Mouse (Mus musculus) MEL (cell line): ENCODE measurements around the gene Fev. TPM values are rescaled to one million over a fixed set of nuclear protein-coding genes. Genes with fewer than 3 reads are reported as not detected.

Experiments used
- DNase-seq: peaks from one replicate; pipeline ENCODE4 v3.0.0; 2011; ENCODE audit warnings: low read depth, low spot score
- H3K27ac ChIP-seq: 2 replicates; pipeline ENCODE4 v1.5.1; 2012; ENCODE audit warnings: low read depth, mild to moderate bottlenecking, control low read depth, low read length, moderate library complexity; ENCODE audit not compliant: control insufficient read depth
- H3K27me3 ChIP-seq, 2 experiments: fragments of 150-350 bp in 1 of 2; sonication (generic) in 1 of 2; 2 replicates each; pipeline ENCODE4 v1.6.1; 2012; ENCODE audit warnings: low read length in 2 of 2, mild to moderate bottlenecking in 2 of 2, improper control_type of control experiment in 1 of 2, moderate library complexity in 1 of 2; ENCODE audit not compliant: insufficient read depth in 2 of 2, control insufficient read depth in 1 of 2
- H3K36me3 ChIP-seq, 2 experiments: 2 replicates each; pipeline ENCODE4 v1.6.1; 2012 to 2014; ENCODE audit warnings: low read length in 2 of 2, improper control_type of control experiment in 1 of 2, inconsistent platforms in 1 of 2, mild to moderate bottlenecking in 1 of 2; ENCODE audit not compliant: insufficient read depth in 2 of 2, control insufficient read depth in 1 of 2
- H3K4me1 ChIP-seq, 2 experiments: fragments of 150-350 bp in 1 of 2; sonication (generic) in 1 of 2; 2 replicates each; pipeline ENCODE4 v1.6.1; 2012; ENCODE audit warnings: low read length in 2 of 2, improper control_type of control experiment in 1 of 2, mild to moderate bottlenecking in 1 of 2; ENCODE audit not compliant: insufficient read depth in 2 of 2, control insufficient read depth in 1 of 2
- H3K4me3 ChIP-seq, 2 experiments: fragments of 150-350 bp in 1 of 2; sonication (generic) in 1 of 2; 2 replicates each; pipeline ENCODE4 v1.5.1; 2012; ENCODE audit warnings: low read depth in 2 of 2, low read length in 2 of 2, mild to moderate bottlenecking in 2 of 2, moderate library complexity in 2 of 2, control low read depth in 1 of 2, improper control_type of control experiment in 1 of 2; ENCODE audit not compliant: control insufficient read depth in 1 of 2, insufficient read depth in 1 of 2
- H3K79me2 ChIP-seq: 2 replicates; pipeline ENCODE4 v1.6.1; 2012; ENCODE audit warnings: mild to moderate bottlenecking, low read length, moderate library complexity; ENCODE audit not compliant: control insufficient read depth, poor library complexity, insufficient read depth
- H3K9ac ChIP-seq: 2 replicates; pipeline ENCODE4 v1.6.1; 2012; ENCODE audit warnings: low read depth, mild to moderate bottlenecking, control low read depth, low read length, moderate library complexity; ENCODE audit not compliant: control insufficient read depth, poor library complexity, severe bottlenecking
- H3K9me3 ChIP-seq: fragments of 150-350 bp; sonication (generic); replicated peaks from 2 replicates; pipeline ENCODE4 v1.6.1; 2012; ENCODE audit warnings: mild to moderate bottlenecking, low read length, improper control_type of control experiment, moderate library complexity; ENCODE audit not compliant: insufficient read depth
- BHLHE40 ChIP-seq: IDR thresholded peaks from 2 replicates; pipeline ENCODE4 v1.6.1; 2012; ENCODE audit warnings: low read depth, mild to moderate bottlenecking, inconsistent platforms, low read length, improper control_type of control experiment, borderline replicate concordance
- CHD1 ChIP-seq: IDR thresholded peaks from 2 replicates; pipeline ENCODE4 v1.6.1; 2012; ENCODE audit warnings: low read depth, mild to moderate bottlenecking, inconsistent platforms, low read length, improper control_type of control experiment
- E2F4 ChIP-seq: IDR thresholded peaks from 2 replicates; pipeline ENCODE4 v1.6.1; 2011; ENCODE audit warnings: low read depth, low read length, improper control_type of control experiment, borderline replicate concordance
- ETS1 ChIP-seq: IDR thresholded peaks from 2 replicates; pipeline ENCODE4 v1.6.1; 2012; ENCODE audit warnings: low read depth, mild to moderate bottlenecking, inconsistent platforms, low read length, improper control_type of control experiment, moderate library complexity
- GABPA ChIP-seq: IDR thresholded peaks from 2 replicates; pipeline ENCODE4 v1.6.1; 2012; ENCODE audit warnings: low read depth, mild to moderate bottlenecking, inconsistent platforms, low read length, improper control_type of control experiment, moderate library complexity
- GATA1 ChIP-seq: IDR thresholded peaks from 2 replicates; pipeline ENCODE4 v1.6.1; 2011; ENCODE audit warnings: low read depth, low read length, improper control_type of control experiment
- KAT2A ChIP-seq: conservative IDR thresholded peaks from 2 replicates; pipeline ENCODE4 v1.6.1; 2012; ENCODE audit warnings: low read depth, low read length, improper control_type of control experiment, inconsistent platforms
- MAFK ChIP-seq: IDR thresholded peaks from 2 replicates; pipeline ENCODE4 v1.6.1; 2011; ENCODE audit warnings: low read depth, mild to moderate bottlenecking, low read length, improper control_type of control experiment, borderline replicate concordance
- MAZ ChIP-seq: IDR thresholded peaks from 2 replicates; pipeline ENCODE4 v1.6.1; 2012; ENCODE audit warnings: low read depth, mild to moderate bottlenecking, inconsistent platforms, low read length, improper control_type of control experiment
- MXI1 ChIP-seq: IDR thresholded peaks from 2 replicates; pipeline ENCODE4 v1.6.1; 2011; ENCODE audit warnings: mild to moderate bottlenecking, low read depth, low read length, improper control_type of control experiment
- MYB ChIP-seq: IDR thresholded peaks from 2 replicates; pipeline ENCODE4 v1.6.1; 2011; ENCODE audit warnings: mild to moderate bottlenecking, low read depth, low read length, improper control_type of control experiment
- MYC ChIP-seq: IDR thresholded peaks from 2 replicates; pipeline ENCODE4 v1.6.1; 2011; ENCODE audit warnings: low read depth, mild to moderate bottlenecking, low read length, improper control_type of control experiment, moderate library complexity
- NRF1 ChIP-seq: IDR thresholded peaks from 2 replicates; pipeline ENCODE4 v1.6.1; 2014; ENCODE audit warnings: low read depth, mild to moderate bottlenecking, inconsistent platforms, low read length, improper control_type of control experiment, moderate library complexity; ENCODE audit not compliant: poor library complexity, insufficient read depth, severe bottlenecking
- POLR2A ChIP-seq, 2 experiments: IDR thresholded peaks; 2 replicates each; pipeline ENCODE4 v1.6.1; 2011 to 2012; ENCODE audit warnings: low read length in 2 of 2, mild to moderate bottlenecking in 2 of 2, control low read depth in 1 of 2, improper control_type of control experiment in 1 of 2, low read depth in 1 of 2, moderate library complexity in 1 of 2; ENCODE audit not compliant: control insufficient read depth in 1 of 2, insufficient read depth in 1 of 2, poor library complexity in 1 of 2
- POLR2AphosphoS2 ChIP-seq: IDR thresholded peaks from 2 replicates; pipeline ENCODE4 v1.6.1; 2011; ENCODE audit warnings: low read length, improper control_type of control experiment
- RAD21 ChIP-seq: IDR thresholded peaks from 2 replicates; pipeline ENCODE4 v1.6.1; 2011; ENCODE audit warnings: mild to moderate bottlenecking, low read depth, low read length, improper control_type of control experiment
- SMC3 ChIP-seq: IDR thresholded peaks from 2 replicates; pipeline ENCODE4 v1.6.1; 2011; ENCODE audit warnings: low read depth, low read length, improper control_type of control experiment
- TBP ChIP-seq: IDR thresholded peaks from 2 replicates; pipeline ENCODE4 v1.8.0; 2011; ENCODE audit warnings: low read depth, low read length, improper control_type of control experiment
- TCF12 ChIP-seq: IDR thresholded peaks from 2 replicates; pipeline ENCODE4 v1.6.1; 2014; ENCODE audit warnings: low read depth, mild to moderate bottlenecking, inconsistent platforms, low read length, improper control_type of control experiment, moderate library complexity
- USF1 ChIP-seq: IDR thresholded peaks from 2 replicates; pipeline ENCODE4 v1.6.1; 2014; ENCODE audit warnings: low read depth, mild to moderate bottlenecking, inconsistent platforms, low read length, improper control_type of control experiment, moderate library complexity
- ZC3H11A ChIP-seq: IDR thresholded peaks from 2 replicates; pipeline ENCODE4 v1.6.1; 2012; ENCODE audit warnings: low read depth, mild to moderate bottlenecking, inconsistent platforms, low read length, improper control_type of control experiment
- ZKSCAN1 ChIP-seq: IDR thresholded peaks from 2 replicates; pipeline ENCODE4 v1.6.1; 2012; ENCODE audit warnings: low read depth, mild to moderate bottlenecking, inconsistent platforms, low read length, improper control_type of control experiment, moderate library complexity
- ZMIZ1 ChIP-seq: IDR thresholded peaks from 2 replicates; pipeline ENCODE4 v1.6.1; 2012; ENCODE audit warnings: low read depth, mild to moderate bottlenecking, inconsistent platforms, low read length, improper control_type of control experiment, moderate library complexity
- polyA plus RNA-seq, 2 experiments: library from polyadenylated mRNA; stranded (reverse) in 1 of 2; unstranded in 1 of 2; fragments of >175 nt in 1 of 2; fragments of >200 nt in 1 of 2; gene quantifications; 2 replicates each; pipeline versions ENCODE4 v1.2.1 to v1.2.4; 2012; ENCODE audit warnings: low replicate concordance in 2 of 2, low read depth in 1 of 2; ENCODE audit not compliant: insufficient read length in 2 of 2, insufficient read depth in 1 of 2, missing spikeins in 1 of 2
- total RNA-seq: library from RNA; depleted of rRNA; stranded (reverse); fragments of 300-350 nt; gene quantifications from 2 replicates; pipeline ENCODE4 v1.2.3, GENCODE M21; 2012

Gene Fev
- total and polyA plus RNA-seq, 3 experiments: not detected

DNA sequence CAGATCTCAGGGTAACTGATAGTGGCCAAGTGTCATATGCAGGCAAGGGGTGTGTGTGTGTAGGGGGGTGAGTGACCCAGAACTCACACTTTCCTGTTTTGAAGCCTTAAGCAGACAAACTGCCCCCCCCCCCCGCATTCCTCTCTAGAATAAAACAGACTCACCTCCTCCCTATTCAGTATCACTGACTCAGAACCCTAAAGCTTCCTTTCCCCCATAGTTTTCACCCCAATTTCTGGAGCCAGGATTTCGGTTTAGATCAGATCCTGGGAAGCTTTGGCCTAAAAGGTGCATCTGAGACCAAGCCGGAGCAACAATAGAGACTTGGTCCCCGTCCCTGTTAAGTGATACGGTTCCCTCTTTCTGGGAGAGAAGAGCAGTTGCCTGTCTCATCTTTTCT lies 1.8 kb downstream of the Fev start:
- Histone ChIP-seq H3K27me3 (peaks cover 0 to 2% of the 10 kb centered on the region in 2 experiments; a peak in 1 of 4 replicates), H3K4me1 (no peaks in the 10 kb centered on the region), H3K36me3 (no peaks in the 10 kb centered on the region), H3K79me2 (no peaks in the 10 kb centered on the region)
- no peak for DNase-seq
- TF ChIP-seq MAFK: no peak
- TF ChIP-seq TCF12: no peak
- TF ChIP-seq E2F4: no peak
- no peak for TF ChIP-seq GATA1
- no peak for TF ChIP-seq MYB
- TF ChIP-seq RAD21: no peak
- no peak for TF ChIP-seq SMC3
- TF ChIP-seq MYC: no peak
- no peak for TF ChIP-seq NRF1
- TF ChIP-seq KAT2A: no peak
- no peak for TF ChIP-seq POLR2AphosphoS2
- TF ChIP-seq ZMIZ1: no peak
- TF ChIP-seq, all 39 proteins: peak for 0
- H3K9ac ChIP-seq: no peak overlapping the region
- no peak overlapping the region for H3K4me3 ChIP-seq
- H3K9me3 ChIP-seq: no peaks in the 10 kb centered on the region
- H3K27ac ChIP-seq: no peak overlapping the region

DNA sequence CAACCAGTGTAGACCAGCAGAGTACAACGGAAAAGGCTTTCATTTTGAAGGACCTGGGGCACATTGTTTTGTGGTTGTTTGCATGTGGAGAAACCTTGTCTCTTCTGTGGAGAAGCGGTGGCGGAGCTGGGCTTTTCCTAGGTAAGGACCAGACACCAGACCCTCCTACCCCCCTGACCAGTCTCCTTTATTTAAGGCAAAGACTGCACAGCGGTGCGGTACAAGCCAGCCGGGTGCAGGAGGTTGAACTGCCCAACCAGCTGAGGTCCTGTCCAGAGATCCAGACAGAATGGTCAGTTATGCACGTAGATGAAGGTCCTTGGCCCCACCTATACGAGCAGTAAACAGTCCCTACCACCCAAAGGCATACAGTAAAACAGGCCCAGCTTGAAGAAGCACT lies 2.4 kb downstream of the Fev start:
- H3K27me3 ChIP-seq: peaks cover 0 to 2% of the 10 kb centered on the region in 2 experiments; a peak in 1 of 4 replicates
- no peaks in the 10 kb centered on the region for H3K79me2 ChIP-seq
- DNase-seq: no peak
- H3K9ac ChIP-seq: no peak overlapping the region
- no peaks in the 10 kb centered on the region for H3K4me1 ChIP-seq
- H3K9me3 ChIP-seq: no peaks in the 10 kb centered on the region
- no peak overlapping the region for H3K27ac ChIP-seq
- H3K36me3 ChIP-seq: no peaks in the 10 kb centered on the region
- TF ChIP-seq ZMIZ1: no peak
- TF ChIP-seq USF1: no peak
- no peak for TF ChIP-seq MAZ
- no peak for TF ChIP-seq GABPA
- no peak for TF ChIP-seq MYB
- TF ChIP-seq KAT2A: no peak
- no peak for TF ChIP-seq ETS1
- TF ChIP-seq CHD1: no peak
- no peak for TF ChIP-seq ZC3H11A
- no peak for TF ChIP-seq BHLHE40
- TF ChIP-seq TCF12: no peak
- TF ChIP-seq ZKSCAN1: no peak
- TF ChIP-seq MXI1: no peak
- no peak for TF ChIP-seq SMC3
- no peak for TF ChIP-seq POLR2A (IDR thresholded peaks at IDR 0.05; ENCODE audit: control insufficient read depth in 1 of 2, insufficient read depth in 1 of 2, low read depth in 1 of 2, low read length in 2 of 2, poor library complexity in 1 of 2)
- no peak for TF ChIP-seq TBP
- no peak overlapping the region for H3K4me3 ChIP-seq
